Mouse (Mus musculus) frontal cortex, postnatal 14 days (tissue): Measurements from ENCODE around the gene Gm21885.
A peak's percentile ranks its signal among the peaks of the same experiment; 100 is the strongest.

Source experiments
- DNase-seq, 2 experiments: peaks; one replicate each; pipeline ENCODE4 v3.0.0; 2022; ENCODE audit warnings: low spot score in 2 of 2

Gene Gm21885

GRCm38 (mm10) chr11:94318056-94318455, 36.4 kb downstream of the Gm21885 start:
- DNase-seq = no peak

- no peak for DNase-seq
Observed at GRCm38 (mm10) chr11:94320969-94321930, 39.6 kb downstream of the Gm21885 start.

GRCm38 (mm10) chr11:94321931-94322400, 40.3 kb downstream of the Gm21885 start, which contains the start of gene Luc7l3:
Gene Luc7l3, minus strand, starts transcription at chr11:94321988.
- peak; percentile 86 to 92 for DNase-seq

- DNase-seq = no peak
Observed at GRCm38 (mm10) chr11:94322636-94323035, 41.0 kb downstream of the Gm21885 start.

GRCm38 (mm10) chr11:94323271-94323925, 41.7 kb downstream of the Gm21885 start:
- no peak for DNase-seq

- DNase-seq = no peak
Observed at GRCm38 (mm10) chr11:94324618-94325017, 42.9 kb downstream of the Gm21885 start.

GRCm38 (mm10) chr11:94326961-94327411, 45.3 kb downstream of the Gm21885 start:
- DNase-seq = no peak

- peak; percentile 96 to 98 for DNase-seq
Observed at GRCm38 (mm10) chr11:94327693-94328643, 46.3 kb downstream of the Gm21885 start, which contains the start of gene Ankrd40. Gene Ankrd40, plus strand, starts transcription at chr11:94328001.

GRCm38 (mm10) chr11:94328644-94329025, 47.0 kb downstream of the Gm21885 start:
- DNase-seq = no peak

GRCm38 (mm10) chr11:94329270-94329891, 47.7 kb downstream of the Gm21885 start:
- DNase-seq = peak; percentile 47 to 50

GRCm38 (mm10) chr11:94330211-94330610, 48.5 kb downstream of the Gm21885 start:
- DNase-seq = no peak

- no peak for DNase-seq
Observed at GRCm38 (mm10) chr11:94332726-94333125, 51.1 kb downstream of the Gm21885 start.

GRCm38 (mm10) chr11:94334386-94334968, 52.8 kb downstream of the Gm21885 start:
- DNase-seq = no peak
